Mouse (Mus musculus) adrenal gland, postnatal 25 days (tissue): ENCODE measurements around the gene Slamf9. TPM values are rescaled to one million over a fixed set of nuclear protein-coding genes. Genes with fewer than 3 reads are reported as not detected.

ENCODE experiments used
- DNase-seq: peaks from one replicate; pipeline ENCODE4 v3.0.0; 2021; ENCODE audit warnings: mixed read lengths
- total RNA-seq: library from RNA; stranded (reverse); gene quantifications from 2 replicates; pipeline ENCODE4 v1.2.3, GENCODE M21; 2021

Gene Slamf9
- total RNA-seq, 1 experiment from 2014 or later, result 3.4 TPM

GRCm38 (mm10) chr1:172462534-172462933 is 12.6 kb upstream of the Slamf9 start:
- no peak for DNase-seq

- no peak for DNase-seq
These were observed 11.5 kb upstream of the Slamf9 start for GRCm38 (mm10) chr1:172463387-172464333.

- no peak for DNase-seq
These were observed 6.8 kb upstream of the Slamf9 start for GRCm38 (mm10) chr1:172468301-172468877.

GRCm38 (mm10) chr1:172469373-172469772 is 5.8 kb upstream of the Slamf9 start:
- no peak for DNase-seq

- no peak for DNase-seq
These were observed 5.2 kb upstream of the Slamf9 start for GRCm38 (mm10) chr1:172469810-172470448.

GRCm38 (mm10) chr1:172472909-172473308 is 2.2 kb upstream of the Slamf9 start:
- DNase-seq, result no peak

GRCm38 (mm10) chr1:172474196-172474595 is 962 bp upstream of the Slamf9 start:
- DNase-seq, result no peak

- no peak for DNase-seq
These were observed 2.9 kb downstream of the Slamf9 start for GRCm38 (mm10) chr1:172478020-172478419.

GRCm38 (mm10) chr1:172480376-172480775 is 5.2 kb downstream of the Slamf9 start:
- no peak for DNase-seq

GRCm38 (mm10) chr1:172481111-172481510 is 6.0 kb downstream of the Slamf9 start:
- no peak for DNase-seq

- peak; percentile 81 for DNase-seq
These were observed 6.6 kb downstream of the Slamf9 start, which contains the start of gene Igsf9 for GRCm38 (mm10) chr1:172481540-172482280. Igsf9 (plus strand) TSS chr1:172481788.

GRCm38 (mm10) chr1:172482518-172483360 is 7.6 kb downstream of the Slamf9 start:
- DNase-seq, result no peak

GRCm38 (mm10) chr1:172483361-172483660 is 8.2 kb downstream of the Slamf9 start:
- DNase-seq, result no peak

- DNase-seq, result no peak
These were observed 9.1 kb downstream of the Slamf9 start for GRCm38 (mm10) chr1:172484236-172484635.

- no peak for DNase-seq
These were observed 9.5 kb downstream of the Slamf9 start for GRCm38 (mm10) chr1:172484671-172485070.

- no peak for DNase-seq
These were observed 10.7 kb downstream of the Slamf9 start for GRCm38 (mm10) chr1:172485821-172486220.

GRCm38 (mm10) chr1:172486236-172486635 is 11.1 kb downstream of the Slamf9 start:
- no peak for DNase-seq

GRCm38 (mm10) chr1:172486651-172487050 is 11.5 kb downstream of the Slamf9 start:
- no peak for DNase-seq

- no peak for DNase-seq
These were observed 12.7 kb downstream of the Slamf9 start for GRCm38 (mm10) chr1:172487859-172488258.

GRCm38 (mm10) chr1:172488831-172489230 is 13.7 kb downstream of the Slamf9 start:
- no peak for DNase-seq

GRCm38 (mm10) chr1:172489585-172490250 is 14.6 kb downstream of the Slamf9 start:
- DNase-seq, result no peak
